Mouse (Mus musculus) lung, postnatal 0 days (tissue): Measurements from ENCODE around the gene Syt11.
A peak's percentile ranks its signal among the peaks of the same experiment; 100 is the strongest.

ENCODE experiments used
- CTCF ChIP-seq: IDR thresholded peaks from 2 replicates; pipeline ENCODE4 v1.5.1; 2016; ENCODE audit warnings: antibody characterized with exemption, mild to moderate bottlenecking
- EP300 ChIP-seq: IDR thresholded peaks from 2 replicates; pipeline ENCODE4 v1.6.1; 2016; ENCODE audit warnings: antibody characterized with exemption, mild to moderate bottlenecking, control low read depth

GRCm38 (mm10) chr3:88740147-88740546, 34.8 kb downstream of the Syt11 start:
- peak; percentile 31 for TF ChIP-seq CTCF
- no peak for TF ChIP-seq EP300
